Mouse (Mus musculus): Measurements from ENCODE around the gene Gm5269.

Gm5269 gene

GRCm38 (mm10) chr1:45890173-45890572 lies at the start of gene Gm5269:
Gene Gm5269 (minus strand): TSS chr1:45890273.
- no peak for DNase-seq (ENCODE audit: low spot score)

GRCm38 (mm10) chr1:45931127-45931526 lies 41.1 kb upstream of the Gm5269 start:
- peak; percentile 45 for DNase-seq (ENCODE audit: low spot score)

- no peak for DNase-seq (ENCODE audit: low spot score)
Observed at GRCm38 (mm10) chr1:45926911-45927310, 36.8 kb upstream of the Gm5269 start.

- DNase-seq (ENCODE audit: low spot score) = no peak
Observed at GRCm38 (mm10) chr1:45926393-45926763, 36.3 kb upstream of the Gm5269 start, which contains the start of gene Slc40a1. Gene Slc40a1 (minus strand): TSS chr1:45926523.

GRCm38 (mm10) chr1:45925500-45926392 lies 35.7 kb upstream of the Gm5269 start:
- peak; percentile 88 for DNase-seq (ENCODE audit: low spot score)

- no peak for DNase-seq (ENCODE audit: low spot score)
Observed at GRCm38 (mm10) chr1:45925131-45925499, 35.0 kb upstream of the Gm5269 start.

GRCm38 (mm10) chr1:45924516-45924915 lies 34.4 kb upstream of the Gm5269 start:
- DNase-seq (ENCODE audit: low spot score) = no peak

GRCm38 (mm10) chr1:45923306-45923705 lies 33.2 kb upstream of the Gm5269 start:
- no peak for DNase-seq (ENCODE audit: low spot score)

GRCm38 (mm10) chr1:45920703-45921102 lies 30.6 kb upstream of the Gm5269 start:
- DNase-seq (ENCODE audit: low spot score) = no peak

GRCm38 (mm10) chr1:45919752-45920151 lies 29.7 kb upstream of the Gm5269 start:
- DNase-seq (ENCODE audit: low spot score) = no peak

- DNase-seq (ENCODE audit: low spot score) = no peak
Observed at GRCm38 (mm10) chr1:45917136-45917803, 27.2 kb upstream of the Gm5269 start.

- DNase-seq (ENCODE audit: low spot score) = no peak
Observed at GRCm38 (mm10) chr1:45916174-45916573, 26.1 kb upstream of the Gm5269 start.

- DNase-seq (ENCODE audit: low spot score) = no peak
Observed at GRCm38 (mm10) chr1:45914236-45914635, 24.2 kb upstream of the Gm5269 start.

GRCm38 (mm10) chr1:45905107-45905821 lies 15.2 kb upstream of the Gm5269 start:
- peak; percentile 89 for DNase-seq (ENCODE audit: low spot score)

- DNase-seq (ENCODE audit: low spot score) = no peak
Observed at GRCm38 (mm10) chr1:45904161-45904560, 14.1 kb upstream of the Gm5269 start.

- no peak for DNase-seq (ENCODE audit: low spot score)
Observed at GRCm38 (mm10) chr1:45898044-45898443, 8.0 kb upstream of the Gm5269 start.

GRCm38 (mm10) chr1:45894168-45894912 lies 4.3 kb upstream of the Gm5269 start:
- no peak for DNase-seq (ENCODE audit: low spot score)

- no peak for DNase-seq (ENCODE audit: low spot score)
Observed at GRCm38 (mm10) chr1:45891986-45892385, 1.9 kb upstream of the Gm5269 start.

- no peak for DNase-seq (ENCODE audit: low spot score)
Observed at GRCm38 (mm10) chr1:45886800-45887199, 3.3 kb downstream of the Gm5269 start.

GRCm38 (mm10) chr1:45883378-45883777 lies 6.7 kb downstream of the Gm5269 start:
- no peak for DNase-seq (ENCODE audit: low spot score)

GRCm38 (mm10) chr1:45882076-45882475 lies 8.0 kb downstream of the Gm5269 start:
- no peak for DNase-seq (ENCODE audit: low spot score)

Data from MN1 (cell line).